Mouse (Mus musculus) intestine, embryonic 14.5 days (tissue): ENCODE results near the gene Rrp7a. TPM values are rescaled to one million over a fixed set of nuclear protein-coding genes. Genes with fewer than 3 reads are reported as not detected.

Source experiments
- ATAC-seq: fragments of 200-750 bp; cut with Nextera tagmentation; replicated peaks from 2 replicates; pipeline ENCODE4 v1.8.0; 2017; ENCODE audit warnings: low read depth, moderate number of reproducible peaks, moderate TSS enrichment, moderate library complexity; ENCODE audit not compliant: low FRiP score, low TSS enrichment
- DNase-seq: peaks from one replicate; pipeline ENCODE4 v3.0.0-alpha.2; 2018; ENCODE audit warnings: low spot score
- H3K27ac ChIP-seq: fragments of 300-500 bp; sonication (generic); 2 replicates; pipeline ENCODE4 v1.5.1; 2014; ENCODE audit warnings: low read depth, mild to moderate bottlenecking, control low read depth
- H3K27me3 ChIP-seq: fragments of 300-500 bp; sonication (generic); replicated peaks from 2 replicates; pipeline ENCODE4 v1.6.1; 2014; ENCODE audit warnings: low read length, control low read depth; ENCODE audit not compliant: control insufficient read depth, insufficient read depth
- H3K36me3 ChIP-seq: fragments of 300-500 bp; sonication (generic); 2 replicates; pipeline ENCODE4 v1.6.1; 2014; ENCODE audit warnings: low read length, control low read depth; ENCODE audit not compliant: control insufficient read depth, insufficient read depth
- H3K4me1 ChIP-seq: fragments of 300-500 bp; sonication (generic); replicated peaks from 2 replicates; pipeline ENCODE4 v1.6.1; 2014; ENCODE audit warnings: low read length, control low read depth, mixed read lengths; ENCODE audit not compliant: control insufficient read depth, insufficient read depth
- H3K4me2 ChIP-seq: fragments of 300-500 bp; sonication (generic); 2 replicates; pipeline ENCODE4 v1.6.1; 2014; ENCODE audit warnings: low read length
- H3K4me3 ChIP-seq: fragments of 300-500 bp; sonication (generic); 2 replicates; pipeline ENCODE4 v1.5.1; 2014; ENCODE audit warnings: low read depth, low read length, control low read depth, mixed read lengths
- H3K9ac ChIP-seq: fragments of 300-500 bp; sonication (generic); 2 replicates; pipeline ENCODE4 v1.6.1; 2014; ENCODE audit warnings: mild to moderate bottlenecking, low read length
- H3K9me3 ChIP-seq: fragments of 300-500 bp; sonication (generic); 2 replicates; pipeline ENCODE4 v1.6.1; 2016; ENCODE audit warnings: low read length, control low read depth; ENCODE audit not compliant: control insufficient read depth
- WGBS: fragments of 180-500 bp; shearing (Covaris S2); extraction: QIAGEN DNeasy Blood & Tissue Kit; methylation state at CpG from one replicate; pipeline ENCODE4 v1.1.7; 2014; 5-methylcytosine and 5-hydroxymethylcytosine counted together
- polyA plus RNA-seq: library from polyadenylated mRNA; unstranded; fragments of >200 nt; fragmentation: Nextera tagmentation; extraction: Ambion mirVana; gene quantifications from 2 replicates; pipeline ENCODE4 v1.2.1, GENCODE M21; 2014

The Rrp7a gene
- 60.7 and 66.4 TPM in 2 replicates for polyA plus RNA-seq

GRCm38 (mm10) chr15:83122566-83123145 lies at the start of gene Rrp7a:
Gene Rrp7a (minus strand): TSS chr15:83122801.
- Histone ChIP-seq H3K4me3 (peak within 1 kb of the TSS; percentile 77), H3K4me1 (peaks cover 5% of the 10 kb centered on the region; the same call in 1 of the 2 replicates), H3K36me3 (peaks cover 45% of the 10 kb centered on the region), H3K9me3 (no peaks in the 10 kb centered on the region), H3K27ac (peak within 1 kb of the TSS; percentile 62), H3K4me2 (peak within 1 kb of the TSS; percentile 76), H3K9ac (peak within 1 kb of the TSS; percentile 66), H3K27me3 (no peaks in the 10 kb centered on the region)
- WGBS, result 9% methylated on average over 32 of the region's 32 CpGs
- DNase-seq, result peak; percentile 94
- peak; percentile 89 for ATAC-seq

DNA sequence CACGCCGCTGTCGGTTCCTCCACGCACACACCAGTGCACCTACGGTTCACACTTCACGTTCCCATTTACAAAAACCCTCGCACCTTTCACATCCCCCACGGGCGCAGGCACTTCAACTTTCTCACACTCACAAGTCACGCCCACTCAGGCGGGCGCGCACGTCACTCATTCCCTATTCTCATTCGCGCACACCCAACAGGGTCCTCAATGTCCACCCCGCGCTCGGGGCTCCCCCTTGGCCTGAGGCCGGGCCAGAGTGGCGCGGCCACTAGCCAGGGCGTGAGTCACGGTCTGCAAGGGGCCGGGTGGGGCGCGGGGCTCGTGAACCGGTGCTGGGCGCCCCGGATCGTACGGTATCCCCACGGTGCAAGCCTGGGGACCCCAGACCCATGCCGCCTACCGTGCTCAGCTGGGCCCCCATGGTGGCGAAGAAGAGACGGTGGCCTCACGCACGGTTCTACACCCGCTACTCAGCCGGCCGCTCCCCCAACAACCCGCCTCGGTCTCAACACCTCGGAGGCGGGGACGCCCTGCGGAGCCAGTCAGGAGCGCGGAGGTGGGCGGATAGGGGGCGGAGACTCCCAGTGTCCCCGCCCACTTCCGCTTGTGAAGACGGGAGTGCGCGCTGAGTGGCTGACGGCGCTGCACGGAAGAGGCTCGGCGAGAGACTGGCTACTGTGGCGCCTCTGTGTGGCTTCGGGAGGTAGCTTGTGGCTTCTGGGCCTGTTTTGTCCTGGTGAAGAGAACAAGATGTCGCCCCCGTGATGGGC lies 49.3 kb upstream of the Rrp7a start:
- Histone ChIP-seq H3K4me1 (peaks cover 26% of the 10 kb centered on the region), H3K27ac (peak overlapping the region; percentile 74), H3K4me3 (peak overlapping the region; percentile 91), H3K36me3 (no peaks in the 10 kb centered on the region), H3K4me2 (peak overlapping the region; percentile 86), H3K9me3 (no peaks in the 10 kb centered on the region), H3K27me3 (no peaks in the 10 kb centered on the region), H3K9ac (peak overlapping the region; percentile 71)
- WGBS, result under 1% methylated on average over 67 of the region's 67 CpGs
- peak; percentile 93 for DNase-seq
- ATAC-seq, result peak; percentile 97

DNA sequence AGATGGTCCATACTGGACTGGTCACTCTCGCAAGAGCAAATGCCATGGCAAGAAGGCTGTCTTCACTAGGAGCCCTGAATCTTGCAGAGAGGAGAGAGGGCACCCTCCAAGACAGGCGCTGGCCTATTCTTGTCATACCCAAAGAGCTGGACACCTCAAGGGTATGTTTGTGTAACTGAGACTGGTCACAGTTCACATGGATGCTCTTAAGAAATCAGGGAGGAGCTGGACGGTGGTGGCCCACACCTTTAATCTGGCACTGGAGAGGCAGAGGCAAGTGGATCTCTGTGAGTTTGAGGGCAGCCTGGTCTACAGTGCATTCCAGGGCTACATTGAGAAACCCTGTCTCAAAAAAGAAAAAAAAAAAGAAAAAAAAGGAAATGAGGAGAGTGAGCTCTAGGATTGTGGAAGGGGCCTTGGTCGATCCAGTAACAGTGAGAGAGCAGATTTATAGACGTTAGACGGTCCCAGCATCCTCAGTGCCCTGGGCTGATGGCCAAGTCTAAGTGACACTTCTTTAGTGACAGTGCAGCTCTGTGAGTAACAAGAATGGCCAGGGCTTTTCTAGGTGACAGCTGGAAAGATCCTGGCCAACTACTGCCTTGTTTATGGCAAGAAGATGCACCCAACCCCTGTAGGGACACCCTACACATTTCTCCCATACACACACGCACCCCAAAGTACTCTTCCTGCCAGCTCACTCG lies 48.5 kb upstream of the Rrp7a start:
- Histone ChIP-seq H3K9ac (peak overlapping the region; percentile 71), H3K9me3 (no peaks in the 10 kb centered on the region), H3K36me3 (no peaks in the 10 kb centered on the region), H3K4me3 (peak overlapping the region; percentile 91), H3K4me2 (peak overlapping the region; percentile 86), H3K27me3 (no peaks in the 10 kb centered on the region), H3K4me1 (peaks cover 29% of the 10 kb centered on the region), H3K27ac (no peak overlapping the region; the same call in 1 of the 2 replicates)
- DNase-seq, result no peak
- 47% methylated on average over 8 of the region's 8 CpGs for WGBS
- no peak for ATAC-seq

DNA sequence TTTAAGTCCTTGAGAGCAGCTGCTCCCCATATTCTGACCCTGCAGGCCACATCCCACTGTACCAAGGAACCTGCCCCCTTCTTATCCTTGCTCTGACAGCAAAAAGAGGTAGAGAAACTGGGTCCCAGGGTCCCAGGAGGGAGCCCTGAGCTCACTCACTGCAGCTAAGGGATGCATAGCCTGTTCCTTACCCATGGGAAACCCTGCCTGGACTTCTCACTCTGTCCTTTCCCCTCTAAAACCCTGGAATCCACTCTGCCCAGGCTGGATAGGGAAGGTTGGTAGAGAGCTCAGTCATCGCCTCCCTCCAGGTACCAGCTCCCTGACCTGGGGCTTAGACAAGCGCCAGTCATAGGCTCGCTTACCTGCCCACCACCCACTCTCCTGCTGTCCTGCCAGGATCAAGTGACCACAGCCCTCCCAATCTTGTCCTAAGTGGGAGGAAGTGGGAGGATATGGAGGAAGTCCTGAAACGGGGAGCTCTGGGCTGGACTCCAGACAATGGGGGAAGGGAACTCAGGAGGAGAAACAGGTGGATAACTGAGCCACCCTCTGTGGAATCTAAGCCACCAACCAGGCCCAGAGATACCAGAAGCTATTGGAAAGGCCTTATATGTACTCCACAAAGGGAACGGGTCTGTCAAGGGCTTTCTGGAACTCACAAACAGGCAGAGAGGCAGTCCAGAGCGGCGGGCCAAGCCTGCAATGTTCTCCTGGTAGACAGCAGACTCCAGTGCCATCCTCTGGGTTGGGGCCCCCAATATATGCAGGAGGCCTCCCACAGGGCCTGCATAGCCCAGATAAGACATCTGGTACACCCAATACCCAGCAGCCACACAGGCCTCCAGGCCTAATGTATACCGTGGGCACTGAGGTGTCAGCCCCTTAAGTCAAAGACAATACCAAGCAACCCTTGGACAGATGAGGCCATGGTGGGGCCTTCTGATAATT lies 47.4 kb upstream of the Rrp7a start:
- 78% methylated on average over 8 of the region's 8 CpGs for WGBS
- H3K4me3 ChIP-seq, result no peak overlapping the region
- no peak overlapping the region for H3K9ac ChIP-seq
- DNase-seq (no peak), ATAC-seq (no peak)
- no peak overlapping the region for H3K27ac ChIP-seq
- H3K4me1 ChIP-seq, result peaks cover 31% of the 10 kb centered on the region
- H3K27me3 ChIP-seq, result no peaks in the 10 kb centered on the region
- no peak overlapping the region for H3K4me2 ChIP-seq
- peaks cover 2% of the 10 kb centered on the region; the same call in 1 of the 2 replicates for H3K36me3 ChIP-seq
- no peaks in the 10 kb centered on the region for H3K9me3 ChIP-seq

DNA sequence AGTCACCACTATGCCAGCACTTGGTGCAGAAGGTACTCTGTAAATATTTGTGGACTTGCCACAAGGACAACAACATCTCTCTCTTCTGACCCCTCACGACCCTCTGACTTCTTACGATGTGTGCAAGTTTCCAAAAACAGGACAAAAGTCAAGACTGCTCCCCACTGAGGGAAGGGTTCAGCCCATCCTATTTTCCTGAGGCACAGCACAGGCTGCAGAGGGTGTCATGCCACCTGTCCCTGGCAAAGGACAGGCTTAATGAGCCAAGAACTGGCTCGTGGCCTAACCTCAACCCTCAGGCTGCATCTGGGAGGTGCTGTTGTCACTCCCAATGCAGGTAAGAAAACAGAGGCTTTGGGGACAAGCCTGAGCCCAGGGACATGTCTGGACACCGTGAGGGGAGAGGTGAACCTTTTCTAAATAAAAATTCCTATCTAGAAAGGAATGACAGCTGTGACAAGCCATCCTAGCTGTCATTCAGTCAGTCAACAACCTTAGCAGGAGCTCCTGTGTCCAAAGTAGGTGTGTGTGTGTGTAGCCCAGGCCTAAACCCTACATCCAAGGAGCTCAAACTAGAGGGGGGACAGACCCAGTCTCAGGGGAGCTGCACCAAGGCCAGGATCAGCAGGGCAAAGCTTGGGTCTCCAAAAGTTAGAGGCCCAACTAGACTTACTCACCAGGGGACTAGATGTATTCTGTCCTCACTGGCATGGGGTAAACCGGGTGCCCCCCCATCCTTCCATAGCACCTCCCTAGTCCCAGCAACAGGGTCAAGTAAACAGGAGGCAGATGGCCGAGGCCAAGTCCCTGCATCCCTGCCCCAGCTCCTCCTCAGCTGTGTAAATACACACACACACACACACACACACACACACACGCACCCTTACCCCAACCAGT lies 46.5 kb upstream of the Rrp7a start:
- peaks cover 2% of the 10 kb centered on the region; the same call in 1 of the 2 replicates for H3K36me3 ChIP-seq
- no peak overlapping the region for H3K4me3 ChIP-seq
- H3K9ac ChIP-seq, result no peak overlapping the region
- no peaks in the 10 kb centered on the region for H3K27me3 ChIP-seq
- no peak overlapping the region for H3K4me2 ChIP-seq
- no peaks in the 10 kb centered on the region for H3K9me3 ChIP-seq
- peaks cover 32% of the 10 kb centered on the region for H3K4me1 ChIP-seq
- 72% methylated on average over 7 of the region's 7 CpGs for WGBS
- H3K27ac ChIP-seq, result no peak overlapping the region
- no peak for DNase-seq
- no peak for ATAC-seq

DNA sequence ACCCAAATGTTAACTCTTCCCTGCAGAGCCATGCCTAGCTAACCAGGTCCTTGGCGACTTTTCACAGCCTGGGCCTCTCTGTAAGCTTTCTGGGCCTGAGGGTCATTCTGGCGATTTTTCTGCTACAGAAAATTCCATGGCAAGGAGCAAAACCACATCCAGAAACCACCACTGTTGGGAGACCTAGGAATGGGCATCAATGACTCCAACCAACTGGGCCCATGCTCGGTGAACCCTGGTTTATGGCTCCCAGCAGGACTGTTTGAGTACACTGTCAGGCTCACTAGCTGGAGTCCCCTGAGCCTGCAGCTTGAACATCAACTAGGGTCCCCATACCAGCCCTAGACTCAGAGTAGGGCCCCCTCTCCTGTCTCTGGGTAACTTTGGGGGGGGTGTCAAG lies 45.7 kb upstream of the Rrp7a start:
- no peaks in the 10 kb centered on the region for H3K9me3 ChIP-seq
- no peak overlapping the region for H3K27ac ChIP-seq
- H3K4me3 ChIP-seq, result no peak overlapping the region
- peaks cover 32% of the 10 kb centered on the region for H3K4me1 ChIP-seq
- H3K36me3 ChIP-seq, result peaks cover 2% of the 10 kb centered on the region; the same call in 1 of the 2 replicates
- no peak overlapping the region for H3K4me2 ChIP-seq
- DNase-seq (no peak), ATAC-seq (no peak)
- no peak overlapping the region for H3K9ac ChIP-seq
- H3K27me3 ChIP-seq, result no peaks in the 10 kb centered on the region
- 75% methylated on average over 3 of the region's 3 CpGs for WGBS

- Histone ChIP-seq H3K4me3 (no peak overlapping the region), H3K9me3 (no peaks in the 10 kb centered on the region), H3K4me1 (peaks cover 28% of the 10 kb centered on the region), H3K27me3 (no peaks in the 10 kb centered on the region), H3K4me2 (no peak overlapping the region), H3K9ac (no peak overlapping the region), H3K36me3 (peaks cover 2% of the 10 kb centered on the region; the same call in 1 of the 2 replicates), H3K27ac (no peak overlapping the region)
- WGBS, result 73% methylated on average over 8 of the region's 8 CpGs
- DNase-seq (no peak), ATAC-seq (no peak)
These were observed 45.0 kb upstream of the Rrp7a start for GRCm38 (mm10) chr15:83167550-83168065.
